Mouse (Mus musculus) B cell, adult 2 months (primary cell): ENCODE data around the gene Fbxl20.

Experiments used
- DNase-seq, 2 experiments: peaks; one replicate each; pipeline ENCODE4 v3.0.0; 2022

Gene Fbxl20

GRCm38 (mm10) chr11:98046466-98046865, 103.7 kb downstream of the Fbxl20 start:
- no peak for DNase-seq

- DNase-seq: peak; percentile 52 to 54
Observed at GRCm38 (mm10) chr11:98045596-98045995, 104.6 kb downstream of the Fbxl20 start.

DNA sequence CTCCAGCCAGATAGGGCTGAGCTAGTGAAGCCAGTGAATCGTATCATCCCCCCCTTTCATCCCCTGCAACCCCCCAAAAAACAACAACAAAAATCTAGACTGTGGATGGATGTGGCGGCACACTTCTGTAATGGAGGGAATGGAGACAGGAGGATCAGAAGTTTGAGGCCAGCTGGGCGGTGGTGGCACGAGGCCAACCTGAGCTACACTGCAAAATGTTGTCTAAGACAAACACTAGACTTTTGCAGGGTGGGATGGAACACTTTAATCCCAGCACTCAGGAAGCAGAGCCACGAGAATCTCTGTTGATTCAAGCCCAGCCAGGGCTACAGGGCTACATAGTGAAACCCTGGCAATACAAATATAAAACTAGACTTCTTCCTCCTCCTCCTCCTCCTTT, 106.1 kb downstream of the Fbxl20 start:
- no peak for DNase-seq

DNA sequence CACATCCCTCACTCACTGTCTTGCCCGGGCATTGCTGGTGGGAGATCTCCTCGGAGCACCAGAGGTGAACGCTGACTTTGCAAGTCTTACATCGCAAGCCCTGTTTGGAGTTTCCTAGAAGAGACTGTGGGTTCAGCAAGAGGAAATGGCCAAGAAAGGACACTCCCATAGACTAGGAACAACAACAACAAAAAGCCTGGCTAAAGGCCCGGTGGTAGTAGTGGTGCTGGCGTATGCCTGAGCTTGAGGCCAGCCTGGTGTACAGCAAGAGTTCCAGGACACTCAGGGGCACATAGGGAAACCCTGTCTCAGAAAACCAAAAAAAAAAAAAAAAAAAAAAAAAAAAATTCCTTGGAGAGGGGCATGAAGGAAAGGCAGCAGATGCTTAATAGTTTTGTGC, 107.5 kb downstream of the Fbxl20 start:
- DNase-seq: no peak

- no peak for DNase-seq
Observed at GRCm38 (mm10) chr11:98040975-98041374, 109.2 kb downstream of the Fbxl20 start.

DNA sequence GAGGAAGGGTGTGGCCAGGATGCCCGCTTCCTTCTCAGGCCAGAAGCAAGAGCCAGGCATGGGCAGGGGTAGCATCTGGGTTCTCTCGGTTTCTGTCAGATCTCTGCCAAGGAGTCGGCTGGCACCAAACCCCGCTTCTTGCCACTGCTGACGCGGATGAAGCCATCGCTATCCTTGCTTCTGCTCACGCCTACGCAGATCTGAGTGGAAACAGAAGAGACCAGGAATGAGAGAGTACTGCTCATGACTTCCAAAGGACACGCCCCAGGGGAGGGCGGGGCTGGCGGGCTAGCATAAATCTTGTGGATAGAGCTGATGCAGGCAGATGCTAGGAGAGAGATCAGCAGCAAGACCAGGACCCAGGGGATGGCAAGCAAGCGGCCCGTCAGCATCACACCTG, 112.3 kb downstream of the Fbxl20 start:
- no peak for DNase-seq

- no peak for DNase-seq
Observed at GRCm38 (mm10) chr11:98035977-98036377, 114.2 kb downstream of the Fbxl20 start.

GRCm38 (mm10) chr11:98034840-98035239, 115.4 kb downstream of the Fbxl20 start:
- no peak for DNase-seq

DNA sequence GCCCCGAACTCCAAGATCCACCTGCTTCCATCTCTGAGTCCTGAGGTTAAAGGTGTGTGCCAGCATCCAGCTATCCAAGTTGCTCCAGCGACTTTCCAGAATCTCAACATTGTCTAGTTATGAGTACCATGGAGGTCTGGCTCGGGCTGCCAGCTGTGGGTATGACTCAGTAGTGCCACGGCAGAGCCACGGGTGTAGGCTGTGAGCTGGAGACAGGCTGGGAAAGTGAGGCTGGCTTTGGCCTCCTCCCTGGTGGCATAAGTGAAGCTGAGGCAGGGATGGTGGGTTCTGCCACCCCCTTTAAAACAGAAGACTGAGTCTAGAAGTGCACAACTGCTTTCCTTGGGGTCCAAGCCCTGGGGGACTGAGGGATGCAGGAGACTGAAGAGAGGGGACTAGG, 116.1 kb downstream of the Fbxl20 start:
- no peak for DNase-seq
